8 mouse cellular contexts compared by ENCODE assay signal in the genomic region with DNA sequence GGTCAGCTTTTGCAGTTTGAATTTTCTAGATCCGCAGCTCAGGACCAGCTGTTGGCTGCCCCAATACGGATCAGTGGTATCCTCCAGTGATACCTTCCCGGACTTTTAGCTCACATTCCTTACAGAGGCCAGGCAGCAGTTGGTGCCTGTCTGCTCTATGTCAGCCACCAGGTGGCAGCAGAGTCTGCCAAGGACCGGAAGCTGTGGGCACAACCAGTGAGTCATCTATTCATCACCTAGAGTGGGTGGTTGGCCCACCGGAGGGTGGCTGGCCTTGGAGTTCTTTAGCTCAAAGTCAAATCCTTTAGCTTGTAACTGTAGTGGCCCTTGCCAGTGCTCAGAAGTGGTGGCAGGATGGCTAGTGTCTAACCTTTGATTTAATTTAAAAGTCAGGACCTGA.
A peak's percentile ranks its signal among the peaks of the same experiment; 100 is the strongest.
DNase-seq lines count a peak whose midpoint lies in the region; ATAC-seq and TF ChIP-seq lines count a peak whose summit lies in the region.

No protein-coding gene starts in this region.

- peak; percentile 95 for TF ChIP-seq CTCF in forebrain, postnatal 0 days (IDR thresholded peaks at IDR 0.05; ENCODE audit: low read depth)

- DNase-seq in MN1 (ENCODE audit: low spot score) = peak; percentile 57
- DNase-seq in cerebellum, adult 18-20 months = peak; percentile 23 to 50
- DNase-seq in forebrain, postnatal 0 days = peak; percentile 85
- DNase-seq in layer of hippocampus, postnatal 25 days (ENCODE audit: extremely low spot score in 1 of 2, low spot score in 1 of 2) = peak; percentile 67 to 84
- DNase-seq in right cerebral cortex, postnatal 10 days (ENCODE audit: low spot score in 2 of 2) = peak; percentile 82 to 84
- DNase-seq in urinary bladder, postnatal 10 days (ENCODE audit: low spot score) = peak; percentile 22

- H3K9me3 ChIP-seq in forebrain, postnatal 0 days (ENCODE audit: low read length) = no peaks in the 10 kb centered on the region
- no peaks in the 10 kb centered on the region for H3K9me3 ChIP-seq in hindbrain, embryonic 15.5 days

- no peak overlapping the region for H3K27ac ChIP-seq in forebrain, postnatal 0 days (ENCODE audit: low read depth, low read length)
- H3K27ac ChIP-seq in hindbrain, embryonic 15.5 days (replicated peaks) = no peak overlapping the region

- H3K4me3 ChIP-seq in forebrain, postnatal 0 days (ENCODE audit: low read depth, low read length) = no peak overlapping the region
- H3K4me3 ChIP-seq in hindbrain, embryonic 15.5 days = no peak overlapping the region

- ATAC-seq in forebrain, postnatal 0 days = peak; percentile 89
- peak; percentile 68; the same call in 1 of the 2 replicates for ATAC-seq in hindbrain, embryonic 15.5 days (ENCODE audit: low FRiP score, low read depth)
- ATAC-seq in megakaryocyte progenitor cell, adult 5-6 weeks (replicated peaks; ENCODE audit: poor library complexity) = peak; percentile 98

- 20% methylated on average over 5 of the region's 5 CpGs for WGBS in forebrain, postnatal 0 days
- WGBS in hindbrain, embryonic 15.5 days = 19% methylated on average over 5 of the region's 5 CpGs

- no peaks in the 10 kb centered on the region for H3K4me1 ChIP-seq in forebrain, postnatal 0 days (ENCODE audit: insufficient read depth)
- H3K4me1 ChIP-seq in hindbrain, embryonic 15.5 days (replicated peaks) = peaks cover 5% of the 10 kb centered on the region; the same call in 1 of the 2 replicates

- H3K9ac ChIP-seq in forebrain, postnatal 0 days = no peak overlapping the region
- no peak overlapping the region for H3K9ac ChIP-seq in hindbrain, embryonic 15.5 days

- H3K36me3 ChIP-seq in forebrain, postnatal 0 days (ENCODE audit: insufficient read depth) = no peaks in the 10 kb centered on the region
- H3K36me3 ChIP-seq in hindbrain, embryonic 15.5 days = no peaks in the 10 kb centered on the region

- H3K4me2 ChIP-seq in forebrain, postnatal 0 days (ENCODE audit: low read depth) = no peak overlapping the region
- no peak overlapping the region for H3K4me2 ChIP-seq in hindbrain, embryonic 15.5 days

- no peaks in the 10 kb centered on the region for H3K27me3 ChIP-seq in forebrain, postnatal 0 days (ENCODE audit: insufficient read depth, low read length)
- 0 out of 2 replicates have a peak, but pooled peaks cover 3% of the 10 kb centered on the region for H3K27me3 ChIP-seq in hindbrain, embryonic 15.5 days

Comparison
In these comparisons a context has a peak if more than half of its experiments do, and no peak if none do; other contexts are left out.
1. DNase-seq: peak in every context shown above with its lines; median percentile 85 in forebrain, postnatal 0 days; 83 in right cerebral cortex, postnatal 10 days; 76 in layer of hippocampus, postnatal 25 days; 57 in MN1; 36 in cerebellum, adult 18-20 months; 22 in urinary bladder, postnatal 10 days.